Mouse (Mus musculus) lung, adult 2 months (tissue): ENCODE results near the gene Myh3.

Experiments used
- CTCF ChIP-seq: fragments of 200-500 bp; IDR thresholded peaks from 2 replicates; pipeline ENCODE4 v1.5.1; 2011; ENCODE audit warnings: mild to moderate bottlenecking, low read length, control low read depth; ENCODE audit not compliant: insufficient read depth
- POLR2A ChIP-seq: fragments of 200-500 bp; IDR thresholded peaks from 2 replicates; pipeline ENCODE4 v1.6.1; 2011; ENCODE audit warnings: low read depth, mild to moderate bottlenecking, control low read depth, low read length, borderline replicate concordance; ENCODE audit errors: extremely low read depth

DNA sequence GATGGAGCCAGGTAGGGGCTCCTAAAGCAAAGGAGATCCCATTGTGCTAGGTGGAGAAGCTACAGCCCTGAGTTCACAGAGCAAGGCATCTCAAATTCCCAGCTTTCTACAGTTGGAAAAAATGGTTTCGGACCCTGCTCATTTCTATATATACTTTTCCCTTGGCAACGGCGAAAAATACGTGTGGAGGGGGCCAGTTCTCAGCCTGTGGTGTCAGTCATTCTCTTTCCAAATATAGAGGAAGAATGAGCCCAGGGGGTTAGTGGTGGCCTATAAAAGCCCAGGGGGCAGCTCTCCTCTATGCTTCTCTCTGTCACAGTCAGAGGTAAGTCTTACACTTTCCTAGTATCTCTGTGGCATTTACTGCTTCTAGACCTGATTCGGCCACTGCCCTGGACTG, at the start of gene Myh3:
- TF ChIP-seq CTCF (no peak), POLR2A (no peak)
